Mouse (Mus musculus) neural tube, embryonic 14.5 days (tissue): Measurements from ENCODE around the gene Cd300lg. TPM values are rescaled to one million over a fixed set of nuclear protein-coding genes. Genes with fewer than 3 reads are reported as not detected.
A peak's percentile ranks its signal among the peaks of the same experiment; 100 is the strongest.

Source experiments
- ATAC-seq: fragments of 200-750 bp; cut with Nextera tagmentation; 2 replicates; pipeline ENCODE4 v1.8.0; 2017; ENCODE audit warnings: low read depth, mild to moderate bottlenecking, moderate TSS enrichment, moderate library complexity
- H3K27ac ChIP-seq: fragments of 300-500 bp; sonication (generic); 2 replicates; pipeline ENCODE4 v1.5.1; 2014; ENCODE audit warnings: low read depth, mild to moderate bottlenecking, control low read depth, low read length, moderate library complexity, mixed read lengths
- H3K27me3 ChIP-seq: fragments of 300-500 bp; sonication (generic); 2 replicates; pipeline ENCODE4 v1.6.1; 2014; ENCODE audit warnings: low read length; ENCODE audit not compliant: control insufficient read depth, insufficient read depth
- H3K36me3 ChIP-seq: fragments of 300-500 bp; sonication (generic); 2 replicates; pipeline ENCODE4 v1.6.1; 2014; ENCODE audit warnings: low read length, mixed read lengths; ENCODE audit not compliant: control insufficient read depth, insufficient read depth
- H3K4me1 ChIP-seq: fragments of 300-500 bp; sonication (generic); 2 replicates; pipeline ENCODE4 v1.6.1; 2014; ENCODE audit warnings: low read length; ENCODE audit not compliant: control insufficient read depth, insufficient read depth
- H3K4me2 ChIP-seq: fragments of 300-500 bp; sonication (generic); 2 replicates; pipeline ENCODE4 v1.6.1; 2014; ENCODE audit warnings: mild to moderate bottlenecking, low read depth, low read length, control low read depth
- H3K4me3 ChIP-seq: fragments of 300-500 bp; sonication (generic); 2 replicates; pipeline ENCODE4 v1.5.1; 2014; ENCODE audit warnings: low read depth, low read length, control low read depth, mixed read lengths
- H3K9ac ChIP-seq: fragments of 300-500 bp; sonication (generic); replicated peaks from 2 replicates; pipeline ENCODE4 v1.6.1; 2014; ENCODE audit warnings: low read depth, mild to moderate bottlenecking, control low read depth, low read length, mixed read lengths
- H3K9me3 ChIP-seq: fragments of 300-500 bp; sonication (generic); 2 replicates; pipeline ENCODE4 v1.6.1; 2016; ENCODE audit warnings: low read length; ENCODE audit not compliant: control insufficient read depth
- WGBS: fragments of 180-500 bp; shearing (Covaris S2); extraction: QIAGEN DNeasy Blood & Tissue Kit; methylation state at CpG from one replicate; pipeline ENCODE4 v1.1.7; 2014; 5-methylcytosine and 5-hydroxymethylcytosine counted together
- polyA plus RNA-seq: library from polyadenylated mRNA; unstranded; fragments of >200 nt; fragmentation: Nextera tagmentation; extraction: Ambion mirVana; gene quantifications from 2 replicates; pipeline ENCODE4 v1.2.1, GENCODE M21; 2014

Cd300lg gene
- polyA plus RNA-seq, 1 experiment from 2014 or later: 0.31 TPM

DNA sequence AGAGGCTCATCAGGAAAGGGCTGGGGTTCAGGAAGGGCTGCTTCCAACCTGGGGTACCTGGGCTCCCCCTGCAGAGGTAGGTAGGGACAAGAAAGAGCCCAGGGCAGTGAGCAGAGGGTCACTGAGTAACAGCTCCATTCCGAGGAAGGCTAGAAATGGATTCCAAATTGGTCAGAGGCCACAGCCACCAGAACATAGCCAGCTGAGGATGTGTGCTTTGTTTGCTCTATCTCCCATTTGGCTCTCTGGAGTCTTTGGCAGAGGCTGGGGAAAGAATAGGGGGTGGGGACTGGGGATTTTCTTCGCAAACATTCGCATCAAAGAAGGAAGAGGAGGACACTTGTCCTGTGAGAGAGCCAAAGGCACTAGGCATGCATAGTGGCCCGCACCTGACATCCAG is 10.6 kb downstream of the Cd300lg start:
- Histone ChIP-seq H3K4me3 (no peak overlapping the region), H3K36me3 (no peaks in the 10 kb centered on the region), H3K27me3 (no peaks in the 10 kb centered on the region), H3K9me3 (no peaks in the 10 kb centered on the region), H3K27ac (no peak overlapping the region), H3K4me2 (no peak overlapping the region), H3K9ac (no peak overlapping the region), H3K4me1 (no peaks in the 10 kb centered on the region)
- ATAC-seq: no peak
- WGBS: 50% methylated on average over 4 of the region's 4 CpGs

DNA sequence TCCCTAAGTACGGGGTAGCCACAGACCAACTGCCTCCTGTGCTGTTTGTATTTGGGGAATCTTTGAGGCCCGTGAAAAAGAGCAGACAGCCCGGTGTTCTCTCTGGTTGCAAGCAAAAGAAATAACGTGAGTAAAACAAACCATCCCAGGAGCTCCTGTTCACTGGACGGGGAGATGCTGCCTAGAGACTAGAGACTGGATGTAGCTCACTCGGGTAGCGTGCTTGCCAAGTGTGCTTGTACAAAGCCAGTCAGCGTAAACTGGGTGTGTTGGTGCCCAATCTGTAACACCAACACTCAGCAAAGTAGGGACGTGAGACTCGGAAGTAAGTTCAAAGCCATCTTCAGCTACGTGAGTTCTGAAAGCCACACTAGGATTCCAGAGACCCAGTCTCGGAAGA is 11.4 kb downstream of the Cd300lg start:
- Histone ChIP-seq H3K9me3 (no peaks in the 10 kb centered on the region), H3K27ac (no peak overlapping the region), H3K4me3 (no peak overlapping the region), H3K27me3 (no peaks in the 10 kb centered on the region), H3K4me2 (no peak overlapping the region), H3K36me3 (no peaks in the 10 kb centered on the region), H3K4me1 (no peaks in the 10 kb centered on the region), H3K9ac (no peak overlapping the region)
- WGBS: 84% methylated on average over 12 of the region's 12 CpGs
- ATAC-seq: no peak

DNA sequence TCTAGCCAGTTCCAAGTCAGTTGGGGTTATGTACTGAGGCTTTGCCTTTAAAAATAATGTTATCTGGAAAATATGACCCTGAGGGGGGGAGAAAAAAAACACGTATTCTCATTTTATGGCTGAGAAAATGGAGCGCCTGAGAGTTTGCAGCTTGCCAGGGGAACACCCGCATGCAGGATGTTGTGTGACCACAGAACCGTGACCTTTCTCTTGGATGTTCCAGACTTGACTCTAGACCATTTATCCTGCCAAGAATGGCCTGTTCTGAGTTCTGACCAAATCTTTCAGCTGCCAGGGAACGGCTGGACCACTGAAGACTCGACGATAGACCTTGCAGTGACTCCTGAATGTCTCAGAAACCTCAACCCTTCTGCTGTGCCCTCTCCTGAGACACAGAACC is 11.9 kb downstream of the Cd300lg start:
- 73% methylated on average over 7 of the region's 7 CpGs for WGBS
- ATAC-seq: no peak
- Histone ChIP-seq H3K36me3 (no peaks in the 10 kb centered on the region), H3K27ac (no peak overlapping the region), H3K9me3 (no peaks in the 10 kb centered on the region), H3K4me3 (no peak overlapping the region), H3K9ac (no peak overlapping the region), H3K4me2 (no peak overlapping the region), H3K4me1 (no peaks in the 10 kb centered on the region), H3K27me3 (no peaks in the 10 kb centered on the region)

DNA sequence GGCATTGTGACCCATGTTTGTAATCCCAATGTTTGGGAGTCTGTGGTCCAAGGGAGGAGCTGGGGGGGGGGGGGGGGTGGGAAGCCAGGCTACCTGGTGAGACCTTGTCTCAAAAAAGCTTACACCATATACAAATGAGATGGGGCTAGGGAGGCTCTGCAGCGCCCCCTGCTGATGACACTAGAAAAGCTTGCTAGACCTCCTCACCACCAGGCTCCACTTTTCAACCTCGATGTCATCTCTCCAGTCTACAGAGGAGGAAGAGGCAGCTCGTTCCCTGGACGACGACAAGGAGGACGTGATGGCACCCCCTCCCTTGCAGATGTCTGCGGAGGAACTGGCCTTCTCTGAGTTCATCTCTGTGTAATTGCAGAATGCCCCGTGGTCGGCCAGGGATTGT is 12.5 kb downstream of the Cd300lg start:
- Histone ChIP-seq H3K27ac (no peak overlapping the region), H3K9ac (no peak overlapping the region), H3K27me3 (no peaks in the 10 kb centered on the region), H3K4me2 (no peak overlapping the region), H3K4me1 (no peaks in the 10 kb centered on the region), H3K9me3 (no peaks in the 10 kb centered on the region), H3K4me3 (no peak overlapping the region), H3K36me3 (peaks cover 5% of the 10 kb centered on the region; the same call in 1 of the 2 replicates)
- WGBS: 25% methylated on average over 9 of the region's 9 CpGs
- ATAC-seq: no peak

DNA sequence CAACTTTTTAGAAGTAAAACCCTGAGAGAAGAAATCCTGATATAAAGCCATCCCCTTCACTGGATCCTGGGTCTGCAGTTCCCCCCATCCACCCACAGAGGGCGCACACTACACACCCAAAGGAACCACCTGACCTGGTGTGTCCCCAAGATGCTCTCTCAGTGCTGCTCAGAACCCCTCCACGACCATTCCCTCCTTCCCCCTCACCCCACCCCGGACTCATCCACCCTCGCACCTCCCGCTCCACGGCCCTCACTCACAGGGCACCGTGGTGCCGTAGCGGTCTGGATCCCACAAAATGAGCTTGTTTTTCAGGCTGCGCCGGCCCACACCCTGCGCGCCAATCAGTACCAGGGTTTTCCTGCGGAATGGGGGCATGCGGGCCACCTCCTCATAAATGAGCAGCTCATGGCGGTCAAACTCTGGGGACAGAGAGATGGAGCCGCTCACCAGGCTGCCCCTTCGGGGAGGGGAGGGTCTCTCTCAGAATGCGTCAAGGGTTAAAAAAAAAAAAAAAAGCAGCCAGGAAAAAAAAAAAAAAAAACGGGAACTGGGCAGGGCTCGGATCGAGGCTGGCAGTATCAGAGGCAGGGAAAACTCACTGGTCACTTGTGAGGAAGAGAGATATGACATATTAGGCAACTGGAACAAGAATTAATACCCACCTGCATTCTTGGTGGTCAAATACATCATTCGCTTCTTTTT is 20.1 kb downstream of the Cd300lg start:
- ATAC-seq: peak; percentile 76
- Histone ChIP-seq H3K9me3 (no peaks in the 10 kb centered on the region), H3K4me1 (0 out of 2 replicates have a peak, but pooled peaks cover 2% of the 10 kb centered on the region), H3K9ac (peak overlapping the region; percentile 41; the same call in 1 of the 2 replicates), H3K36me3 (peaks cover 20% of the 10 kb centered on the region), H3K4me3 (peak overlapping the region; percentile 35), H3K27me3 (no peaks in the 10 kb centered on the region; the same call in 1 of the 2 replicates), H3K4me2 (peak overlapping the region; percentile 77), H3K27ac (no peak overlapping the region)
- WGBS: 3% methylated on average over 23 of the region's 23 CpGs

DNA sequence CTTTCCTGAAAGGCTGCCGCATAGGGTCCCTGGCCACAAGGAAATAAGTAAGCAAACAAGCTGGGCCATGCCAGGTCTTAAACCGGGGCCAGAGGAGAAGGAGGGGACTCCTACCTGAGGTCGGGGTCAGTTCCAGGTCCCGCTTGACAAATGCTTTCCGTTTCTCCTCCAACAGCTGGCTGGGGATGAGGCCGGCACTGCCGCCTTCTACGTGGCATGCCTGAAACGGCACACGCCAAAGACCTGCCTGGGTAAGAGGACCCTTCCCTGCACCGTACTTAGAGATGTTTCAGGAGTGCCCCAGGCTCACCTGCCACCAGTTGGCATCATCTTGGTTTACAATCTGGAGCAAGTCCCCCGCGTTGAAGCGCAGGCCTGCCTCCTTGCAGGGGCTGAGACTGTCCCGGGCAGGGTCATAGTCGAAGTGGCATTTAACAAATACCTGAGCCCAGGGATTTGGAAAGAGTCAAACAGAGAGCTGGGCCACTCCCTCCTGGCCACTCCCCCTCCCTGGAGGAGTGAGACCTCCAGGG is 20.7 kb downstream of the Cd300lg start:
- no peak for ATAC-seq
- no peaks in the 10 kb centered on the region; the same call in 1 of the 2 replicates for H3K27me3 ChIP-seq
- H3K4me3 ChIP-seq: no peak overlapping the region
- 0 out of 2 replicates have a peak, but pooled peaks cover 2% of the 10 kb centered on the region for H3K4me1 ChIP-seq
- peaks cover 20% of the 10 kb centered on the region for H3K36me3 ChIP-seq
- no peak overlapping the region for H3K27ac ChIP-seq
- 30% methylated on average over 16 of the region's 16 CpGs for WGBS
- no peak overlapping the region for H3K4me2 ChIP-seq
- H3K9ac ChIP-seq: no peak overlapping the region
- no peaks in the 10 kb centered on the region for H3K9me3 ChIP-seq

DNA sequence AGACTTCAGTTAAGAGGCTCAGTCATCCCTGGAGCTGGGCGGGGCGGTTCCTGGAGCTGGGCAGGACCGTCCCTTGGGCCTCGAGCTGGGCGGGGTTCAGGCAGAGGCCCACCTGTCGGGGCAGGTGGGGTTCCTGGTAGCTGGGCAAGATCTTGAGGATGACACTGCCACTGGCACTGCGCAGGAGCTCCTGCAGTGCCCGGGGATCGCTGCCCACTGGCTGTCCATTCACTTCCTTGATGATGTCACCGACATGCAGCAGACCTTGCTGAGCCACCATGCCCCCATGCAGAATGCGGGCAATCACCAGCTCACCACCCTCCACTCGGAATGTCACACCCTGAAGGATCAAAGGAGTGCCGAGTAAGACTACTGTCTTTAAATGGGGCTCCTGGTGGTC is 21.8 kb downstream of the Cd300lg start:
- H3K4me3 ChIP-seq: no peak overlapping the region
- WGBS: 78% methylated on average over 13 of the region's 13 CpGs
- H3K4me1 ChIP-seq: 0 out of 2 replicates have a peak, but pooled peaks cover 2% of the 10 kb centered on the region
- no peak overlapping the region for H3K4me2 ChIP-seq
- no peaks in the 10 kb centered on the region for H3K9me3 ChIP-seq
- no peak overlapping the region for H3K27ac ChIP-seq
- no peaks in the 10 kb centered on the region; the same call in 1 of the 2 replicates for H3K27me3 ChIP-seq
- no peak overlapping the region for H3K9ac ChIP-seq
- no peak for ATAC-seq
- H3K36me3 ChIP-seq: peaks cover 20% of the 10 kb centered on the region

DNA sequence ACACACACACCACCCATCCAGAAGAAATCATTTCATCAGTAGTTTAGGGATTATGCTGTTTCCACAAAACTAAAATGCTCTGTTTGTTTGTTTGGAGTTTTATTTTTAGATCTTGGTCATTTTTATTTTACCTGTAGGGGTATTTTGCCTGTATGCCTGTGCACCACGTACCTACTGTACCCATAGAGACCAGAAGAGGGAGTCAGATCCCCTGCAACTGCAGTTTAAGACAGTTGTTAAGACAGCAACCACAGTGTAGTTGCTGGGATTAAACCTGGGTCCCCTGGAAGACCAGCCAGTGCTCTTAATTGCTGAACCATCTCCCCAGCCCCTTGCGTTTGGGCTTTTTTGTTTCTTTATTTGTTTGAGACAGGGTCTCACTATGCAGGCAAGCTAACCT is 27.7 kb downstream of the Cd300lg start:
- H3K4me3 ChIP-seq: no peak overlapping the region
- 49% methylated on average over 2 of the region's 2 CpGs for WGBS
- no peaks in the 10 kb centered on the region for H3K9me3 ChIP-seq
- peaks cover 8% of the 10 kb centered on the region for H3K36me3 ChIP-seq
- H3K9ac ChIP-seq: no peak overlapping the region
- no peak overlapping the region for H3K27ac ChIP-seq
- no peak for ATAC-seq
- no peaks in the 10 kb centered on the region for H3K27me3 ChIP-seq
- H3K4me2 ChIP-seq: no peak overlapping the region
- H3K4me1 ChIP-seq: no peaks in the 10 kb centered on the region

DNA sequence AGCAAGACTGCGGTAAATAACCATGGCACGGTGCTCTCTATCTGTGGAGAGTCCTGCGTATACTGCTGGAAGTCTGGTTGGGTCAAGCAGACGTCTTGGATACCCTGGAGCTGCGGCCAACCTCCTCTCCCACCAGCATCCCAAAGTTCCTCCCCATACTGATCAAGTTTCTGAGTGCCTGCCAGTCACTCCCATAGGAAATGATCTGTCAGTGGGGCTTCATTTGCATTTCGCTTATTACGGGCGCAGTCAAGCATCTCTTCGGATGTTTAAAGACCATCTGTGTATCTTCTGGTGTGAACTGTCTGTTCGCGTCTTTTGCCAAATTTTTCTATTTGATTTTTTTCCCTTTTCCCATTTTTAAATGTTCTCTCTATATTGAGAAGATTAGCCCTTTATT is 28.3 kb downstream of the Cd300lg start:
- H3K9me3 ChIP-seq: no peaks in the 10 kb centered on the region
- WGBS: 46% methylated on average over 11 of the region's 11 CpGs
- no peaks in the 10 kb centered on the region for H3K4me1 ChIP-seq
- no peak overlapping the region for H3K27ac ChIP-seq
- ATAC-seq: no peak
- H3K4me3 ChIP-seq: no peak overlapping the region
- no peak overlapping the region for H3K4me2 ChIP-seq
- H3K36me3 ChIP-seq: peaks cover 5% of the 10 kb centered on the region; the same call in 1 of the 2 replicates
- H3K9ac ChIP-seq: no peak overlapping the region
- no peaks in the 10 kb centered on the region for H3K27me3 ChIP-seq
